Mouse (Mus musculus): ENCODE data around the gene Atf7.
A peak's percentile ranks its signal among the peaks of the same experiment; 100 is the strongest.

Atf7 gene

GRCm38 (mm10) chr15:102513004-102513403 lies 112.3 kb downstream of the Atf7 start:
- DNase-seq, result no peak

DNA sequence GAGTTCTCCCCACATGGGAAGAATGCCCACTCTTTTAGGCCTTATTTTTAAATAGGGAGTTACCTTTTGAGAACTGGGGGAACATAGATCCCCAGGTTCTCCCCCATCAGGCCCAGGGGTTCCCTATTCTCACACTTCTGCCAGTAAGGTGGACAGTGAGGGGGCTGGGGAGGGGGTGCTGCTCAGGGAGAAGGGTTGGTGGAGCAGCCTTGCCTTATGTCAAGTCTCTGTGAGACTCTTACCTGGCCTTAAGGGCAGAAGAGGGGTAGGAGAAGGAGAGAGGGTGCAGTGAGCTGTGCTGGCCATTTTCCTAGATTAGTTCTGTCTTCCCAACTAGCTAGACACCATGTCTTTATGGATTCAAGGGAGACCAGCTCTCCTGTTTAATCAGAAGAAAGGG lies 112.8 kb downstream of the Atf7 start:
- no peak for DNase-seq

GRCm38 (mm10) chr15:102512010-102512409 lies 113.3 kb downstream of the Atf7 start:
- no peak for DNase-seq

DNA sequence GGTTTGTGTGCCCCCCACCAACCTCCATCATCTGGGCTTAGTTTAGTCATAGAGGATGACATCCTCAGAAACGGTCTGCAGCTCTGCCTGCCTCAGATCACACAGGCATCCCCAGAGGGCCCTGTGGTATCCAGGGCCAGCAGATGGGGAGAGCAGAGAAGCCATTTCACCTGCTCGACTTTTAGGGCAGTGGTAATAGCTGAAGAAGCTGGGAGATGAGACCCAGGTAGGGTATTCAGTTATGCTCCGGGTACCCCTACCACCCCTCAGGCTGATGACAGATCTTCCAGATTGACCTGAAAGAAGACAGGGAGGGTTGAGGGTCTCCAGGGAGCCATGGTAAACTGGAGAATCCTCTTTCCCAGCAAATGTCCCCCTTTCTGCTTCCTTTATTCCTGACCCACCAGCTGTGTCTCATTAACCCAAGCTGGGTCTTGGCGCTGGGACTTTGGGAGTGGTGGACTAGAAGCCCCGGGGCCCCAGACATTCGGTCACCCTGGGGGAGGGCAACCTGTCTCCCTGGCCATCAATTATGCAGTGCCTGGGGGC lies 113.9 kb downstream of the Atf7 start:
- DNase-seq, result no peak

DNA sequence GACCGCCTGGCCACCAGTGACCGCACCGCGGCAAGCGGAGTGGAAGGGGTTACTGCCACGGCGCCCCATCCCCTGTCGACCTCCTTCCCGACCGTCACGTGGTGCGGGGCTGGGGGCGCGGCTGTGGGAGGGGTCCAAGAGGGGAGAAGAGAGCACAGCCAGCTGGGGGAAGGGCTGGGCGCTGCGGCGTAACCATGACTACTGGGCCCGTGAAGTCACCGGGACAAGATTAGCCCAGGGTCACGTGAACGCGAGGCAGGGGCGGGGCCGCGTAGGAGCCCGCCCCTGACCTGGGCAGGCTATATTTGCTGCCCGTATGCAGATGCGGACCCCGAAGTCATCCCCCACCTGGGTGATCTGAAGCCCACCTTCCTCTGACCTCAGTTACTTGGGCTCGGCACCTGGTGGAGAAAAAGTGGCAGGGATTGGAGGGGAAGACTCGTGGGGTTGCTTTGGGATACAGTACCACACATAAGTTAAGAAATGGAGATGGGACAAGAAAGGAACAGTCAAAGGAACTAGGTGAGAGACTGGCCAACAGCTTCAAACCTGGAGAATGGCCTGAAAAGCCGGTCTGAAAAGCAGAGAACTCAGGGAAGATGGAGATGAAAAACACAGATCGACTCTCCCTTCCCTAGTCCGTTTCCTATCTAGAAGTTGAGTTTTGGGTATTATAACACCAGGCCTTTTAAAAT lies 114.5 kb downstream of the Atf7 start:
- DNase-seq, result peak; percentile 82 to 87

GRCm38 (mm10) chr15:102510110-102510509 lies 115.2 kb downstream of the Atf7 start:
- DNase-seq, result no peak

GRCm38 (mm10) chr15:102508336-102508735 lies 116.9 kb downstream of the Atf7 start:
- no peak for DNase-seq

- no peak for DNase-seq
These were observed 117.7 kb downstream of the Atf7 start for GRCm38 (mm10) chr15:102507561-102507960.

- no peak for DNase-seq
These were observed 118.4 kb downstream of the Atf7 start for GRCm38 (mm10) chr15:102506864-102507263.

- no peak for DNase-seq
These were observed 118.8 kb downstream of the Atf7 start for GRCm38 (mm10) chr15:102506464-102506830.

- no peak for DNase-seq
These were observed 119.3 kb downstream of the Atf7 start for GRCm38 (mm10) chr15:102505770-102506463.

- DNase-seq, result no peak
These were observed 120.0 kb downstream of the Atf7 start for GRCm38 (mm10) chr15:102505073-102505769.

DNA sequence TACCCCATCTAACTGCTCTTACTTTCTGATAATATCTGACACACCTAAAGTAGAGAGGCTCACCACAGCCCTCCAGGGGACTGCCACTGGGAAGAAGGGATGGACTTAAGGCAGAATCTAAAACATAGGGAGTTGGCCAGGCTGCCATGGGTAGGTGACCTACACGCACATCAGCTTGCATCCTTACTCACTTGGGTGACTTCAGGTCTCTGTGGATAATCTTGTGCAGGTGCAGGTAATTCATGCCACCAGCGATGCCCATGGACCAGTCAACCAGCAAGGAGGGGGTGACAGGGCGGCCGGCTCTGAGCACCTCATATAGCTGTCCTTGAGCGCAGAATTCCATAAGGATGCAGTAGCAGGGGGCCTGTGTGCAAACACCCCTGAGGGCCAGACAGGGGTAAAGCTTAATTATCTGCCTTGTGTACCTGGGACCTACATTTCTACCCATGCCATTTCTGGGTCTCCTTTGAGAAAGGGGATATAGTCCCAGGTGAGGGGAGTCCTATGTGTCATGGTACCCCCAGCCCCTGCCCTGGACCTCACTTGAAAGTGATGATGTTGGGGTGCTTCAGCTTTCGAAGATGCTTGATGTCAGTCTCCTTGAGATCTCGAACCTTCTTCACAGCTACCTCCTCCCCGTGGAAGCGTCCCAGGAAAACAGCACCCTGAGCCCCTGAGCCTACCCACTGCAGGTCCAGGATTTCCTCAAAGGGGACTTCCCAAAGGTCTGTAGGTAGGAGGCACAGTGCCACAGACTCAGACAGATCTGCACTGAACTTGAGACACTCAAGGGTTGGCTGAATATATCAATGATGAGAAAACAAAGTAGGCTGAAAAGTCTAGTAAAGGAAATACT lies 121.1 kb downstream of the Atf7 start:
- no peak for DNase-seq

GRCm38 (mm10) chr15:102503447-102503846 lies 121.8 kb downstream of the Atf7 start, which contains the start of gene Gm10337:
TSS of gene Gm10337 (plus strand) at chr15:102503722.
- no peak for DNase-seq

DNA sequence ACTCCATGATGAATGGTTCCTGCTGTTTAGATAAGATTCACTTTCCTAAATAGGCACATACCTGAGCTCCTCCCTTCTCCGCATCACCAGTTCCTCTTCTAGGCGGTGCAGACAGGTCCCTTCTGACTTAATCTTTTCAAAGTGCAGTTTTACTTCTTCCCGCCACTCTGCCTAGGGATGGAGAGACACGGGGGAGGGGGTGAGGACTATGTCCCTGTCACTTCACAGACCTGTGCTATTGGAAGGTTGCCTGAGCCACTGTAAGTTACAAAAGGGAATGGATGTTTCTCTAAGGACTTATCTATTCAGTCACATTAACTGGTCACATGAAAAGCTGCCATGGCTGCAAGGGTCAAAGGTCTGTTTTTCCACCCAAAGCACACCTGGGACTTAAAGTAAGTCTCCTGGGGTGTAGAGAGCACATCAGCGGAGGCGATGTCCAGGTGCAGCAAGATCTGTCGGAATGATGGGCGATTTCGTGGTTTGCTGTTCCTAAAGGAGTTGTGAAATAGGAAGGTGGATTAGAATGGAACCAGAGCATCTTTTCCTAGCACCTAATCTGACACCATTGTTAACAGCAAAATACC lies 122.9 kb downstream of the Atf7 start:
- no peak for DNase-seq

GRCm38 (mm10) chr15:102501084-102501814 lies 124.0 kb downstream of the Atf7 start:
- DNase-seq, result no peak

DNA sequence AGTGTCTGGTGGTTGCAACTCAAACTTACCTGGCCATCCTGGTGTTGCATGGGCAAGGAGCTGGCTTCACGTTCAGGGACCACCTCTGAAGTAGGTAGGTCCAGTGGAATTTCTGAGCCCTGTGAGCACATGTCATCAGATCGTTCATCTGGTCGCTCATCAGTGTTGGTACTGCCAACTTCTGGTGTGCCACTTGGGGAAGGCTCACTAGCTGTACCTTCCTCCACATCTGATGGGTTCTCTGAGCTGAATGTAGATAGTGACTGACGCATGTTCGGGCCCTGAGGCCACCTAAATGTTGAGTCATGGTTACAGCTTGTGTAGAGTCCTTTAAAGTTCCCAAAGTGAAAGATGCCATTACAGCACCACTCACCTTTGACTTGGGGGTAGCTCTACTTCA lies 124.8 kb downstream of the Atf7 start:
- DNase-seq, result no peak

DNA sequence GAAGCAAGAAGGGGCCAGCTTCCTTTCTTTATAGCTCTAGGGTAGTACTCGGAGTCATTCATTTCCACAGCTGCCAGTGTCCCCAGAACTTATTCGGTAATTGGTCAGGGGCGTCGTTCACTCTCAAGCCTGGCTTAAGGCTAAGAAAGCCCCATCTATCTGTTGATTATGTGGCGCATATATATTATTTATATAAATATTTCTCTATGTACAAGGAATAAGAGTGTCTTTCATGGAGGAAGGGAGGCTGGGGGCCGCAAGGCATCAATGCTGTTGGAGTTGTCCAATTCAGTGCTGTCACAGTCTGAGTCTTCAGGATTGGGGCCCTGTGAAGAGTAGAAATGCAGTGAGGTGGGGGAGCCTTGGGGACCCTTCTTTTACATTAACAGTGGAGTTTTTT lies 125.4 kb downstream of the Atf7 start:
- no peak for DNase-seq

DNA sequence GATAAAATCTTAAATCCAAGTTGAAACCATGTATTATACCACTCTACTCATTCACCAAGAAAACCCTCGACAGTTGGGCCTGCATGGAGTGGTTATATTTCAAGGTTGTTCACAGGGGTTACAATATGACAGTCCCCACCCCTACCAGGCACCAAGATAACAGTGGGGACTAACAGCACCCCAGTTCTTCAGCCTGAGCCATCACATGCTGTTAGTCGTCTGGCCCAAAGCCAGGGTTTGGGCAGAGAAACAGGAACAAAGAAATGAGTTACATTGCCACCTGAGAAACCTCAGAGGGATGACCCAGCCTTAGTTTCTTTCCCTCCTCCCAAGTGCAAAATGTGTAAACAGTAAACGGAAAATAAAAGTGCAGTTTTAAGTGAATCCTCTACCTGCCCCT lies 125.9 kb downstream of the Atf7 start:
- DNase-seq, result no peak

DNA sequence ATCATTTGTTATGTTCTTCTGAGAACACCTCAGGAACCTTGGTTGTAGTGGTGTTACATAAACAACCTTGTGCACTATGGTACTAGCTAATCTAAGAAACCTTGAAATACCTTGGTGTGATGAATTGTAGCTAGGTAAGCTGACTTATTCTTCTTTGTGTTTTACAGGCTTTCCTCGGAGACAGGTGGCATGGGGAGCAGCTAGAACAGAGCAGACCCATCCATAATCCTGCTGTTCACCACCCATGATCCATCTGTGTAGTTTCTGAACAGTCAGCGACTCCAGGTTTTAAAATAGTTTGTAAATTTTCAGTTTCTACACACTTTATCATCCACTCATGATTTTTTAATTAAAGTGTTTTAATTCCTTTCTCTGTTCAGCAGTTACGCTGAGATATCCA lies 126.9 kb downstream of the Atf7 start:
- no peak for DNase-seq

GRCm38 (mm10) chr15:102487664-102488063 lies 137.6 kb downstream of the Atf7 start:
- no peak for DNase-seq

DNA sequence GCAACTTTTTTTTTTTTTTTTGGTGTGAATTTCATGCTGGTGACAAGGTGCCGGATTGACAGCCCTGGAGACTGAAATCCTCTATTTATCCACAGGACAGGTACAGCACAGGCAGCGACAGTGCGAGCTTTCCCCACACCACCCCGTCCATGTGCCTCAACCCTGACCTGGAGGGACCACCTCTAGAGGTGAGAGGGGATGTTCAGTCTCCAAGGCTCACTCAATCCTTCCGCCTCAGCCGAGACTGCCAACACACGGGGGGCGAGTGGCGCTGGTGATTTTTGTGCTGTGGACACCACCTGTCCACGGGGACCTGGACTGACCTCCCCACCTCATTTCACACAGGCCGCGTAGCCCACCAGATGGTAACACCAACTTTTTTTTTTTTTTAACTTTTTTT lies 139.4 kb downstream of the Atf7 start:
- DNase-seq, result no peak
